ENCODE assay signal across 10 mouse cellular contexts in the genomic region with DNA sequence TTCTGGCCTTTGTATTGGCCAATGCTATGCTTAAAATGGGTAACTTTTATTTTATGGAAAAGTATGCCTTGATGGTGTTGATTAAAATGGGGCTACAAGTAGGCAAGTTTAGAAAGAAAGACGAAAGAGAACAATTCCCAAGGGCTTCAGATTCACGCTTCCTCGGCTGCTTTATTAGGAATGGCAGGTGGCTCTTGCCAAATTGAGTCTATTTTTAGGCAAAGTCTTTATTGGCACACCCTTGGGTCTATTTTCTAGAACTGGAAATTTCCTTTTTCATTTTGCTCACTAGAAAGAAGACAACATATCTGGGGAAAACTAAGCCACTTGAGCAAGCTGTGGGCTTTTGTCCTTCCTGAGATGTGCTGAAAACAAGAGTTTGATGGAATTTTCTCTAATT.
"Had no signal": no experiment of that assay in that cellular context is flagged by ENCODE, and none has a peak within 500 bp of the region (broad histone marks: within the 10 kb centered on the region; RNA-seq: fewer than 3 reads in every experiment).

No protein-coding gene starts in this region.

- H3K36me3 ChIP-seq: limb, embryonic 13.5 days; neural tube, embryonic 12.5 days had no signal

- H3K4me1 ChIP-seq: limb, embryonic 13.5 days; neural tube, embryonic 12.5 days had no signal

- H3K4me2 ChIP-seq: limb, embryonic 13.5 days; neural tube, embryonic 12.5 days had no signal

- H3K27ac ChIP-seq: kidney, postnatal 0 days; limb, embryonic 13.5 days; liver, embryonic 14.5 days; neural tube, embryonic 12.5 days; stomach, postnatal 0 days had no signal

- DNase-seq: kidney, postnatal 36 days; left cerebral cortex, postnatal 4 days; lung, adult 18-20 months; midbrain, embryonic 14.5 days; thymus, postnatal 14 days had no signal

- H3K4me3 ChIP-seq: limb, embryonic 13.5 days; neural tube, embryonic 12.5 days had no signal

- H3K27me3 ChIP-seq: limb, embryonic 13.5 days; neural tube, embryonic 12.5 days had no signal

- H3K9me3 ChIP-seq: limb, embryonic 13.5 days; neural tube, embryonic 12.5 days had no signal

- H3K9ac ChIP-seq: limb, embryonic 13.5 days; liver, embryonic 14.5 days; neural tube, embryonic 12.5 days had no signal
